Mouse (Mus musculus) spleen, postnatal 4 days (tissue): ENCODE results near the gene Capn11.
A peak's percentile ranks its signal among the peaks of the same experiment; 100 is the strongest.

Experiments
- DNase-seq, 2 experiments: peaks; one replicate each; pipeline ENCODE4 v3.0.0; 2022; ENCODE audit warnings: low spot score in 2 of 2

Capn11 gene

DNA sequence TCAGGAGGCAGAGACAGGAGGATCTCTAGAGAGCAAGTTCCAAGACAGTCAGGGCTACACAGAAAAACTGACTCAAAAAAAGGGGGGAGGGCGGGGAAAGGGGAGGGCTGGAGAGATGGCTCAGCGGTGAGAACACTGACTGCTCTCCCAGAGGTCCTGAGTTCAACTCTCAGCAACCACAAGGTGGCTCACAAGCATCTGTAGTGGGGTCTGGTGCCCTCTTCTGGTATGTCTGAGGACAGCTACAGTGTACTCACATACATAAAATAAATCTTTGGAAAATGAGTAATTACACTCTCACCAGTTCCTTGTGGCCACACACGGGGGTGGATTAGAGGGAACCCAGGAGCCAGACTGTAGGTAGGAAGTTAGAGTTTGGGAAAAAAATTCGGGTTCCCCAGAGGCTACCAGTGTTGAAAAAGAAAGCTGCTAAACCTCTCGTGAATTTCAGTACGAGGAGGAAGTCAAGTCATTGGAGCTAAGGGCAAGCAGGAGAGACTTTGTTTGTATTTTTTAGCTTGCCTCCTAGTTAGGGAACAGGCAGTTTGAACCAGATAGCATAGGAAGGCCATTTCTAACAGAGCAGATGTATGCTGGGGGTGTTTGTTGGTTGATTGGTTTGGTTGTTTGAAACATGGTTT, 76.3 kb downstream of the Capn11 start:
- no peak for DNase-seq

DNA sequence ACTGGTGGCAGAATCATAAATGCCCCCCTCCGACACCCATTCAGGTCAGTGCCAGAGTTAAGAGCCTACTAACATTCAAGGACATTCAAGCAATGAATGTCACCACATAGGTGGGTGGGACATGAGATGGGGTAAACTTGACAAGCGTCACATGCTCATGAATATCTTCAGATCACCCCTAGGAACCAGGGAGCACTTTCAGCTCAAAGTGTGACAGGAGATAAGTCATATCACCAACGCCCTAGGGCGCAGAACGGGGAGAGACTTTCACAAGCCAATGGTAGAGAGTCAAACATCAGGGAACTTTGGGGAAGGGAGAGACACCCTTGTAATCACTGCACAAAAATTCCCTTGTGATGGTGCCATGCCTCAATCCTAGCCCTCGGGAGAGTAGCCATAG, 76.9 kb downstream of the Capn11 start:
- no peak for DNase-seq

- DNase-seq: peak; percentile 82 to 88
Measured at GRCm38 (mm10) chr17:45581567-45581983, 77.5 kb downstream of the Capn11 start.

GRCm38 (mm10) chr17:45580958-45581477, 78.1 kb downstream of the Capn11 start:
- DNase-seq: no peak
